Mouse (Mus musculus) left cerebral cortex, adult 6 months (tissue): ENCODE results near the gene Kpna6. TPM values are rescaled to one million over a fixed set of nuclear protein-coding genes. Genes with fewer than 3 reads are reported as not detected.

Source experiments
- long read RNA-seq, 2 experiments: library from polyadenylated mRNA; unstranded; transcript quantifications; one replicate each; pipeline ENCODE4 v2.0.0; 2019 to 2020
- polyA plus RNA-seq: library from polyadenylated mRNA; unstranded; fragments of <200 nt; fragmentation: Nextera tagmentation; gene quantifications from 2 replicates; pipeline ENCODE4 v1.2.3, GENCODE M21; 2021

The Kpna6 gene
- 8.9 and 10.7 TPM in 2 replicates for polyA plus RNA-seq
- long read RNA-seq, experiment 1, full-length matches to known transcripts: 25 of 38 reads
- long read RNA-seq, experiment 1, partial matches to known transcripts: 2 of 38 reads
- long read RNA-seq, experiment 1, other reads (novel, unspliced or antisense): 11 of 38 reads
- long read RNA-seq, experiment 2, partial matches to known transcripts: 1 of 10 reads
- long read RNA-seq, experiment 2, other reads (novel, unspliced or antisense): 9 of 10 reads

DNA sequence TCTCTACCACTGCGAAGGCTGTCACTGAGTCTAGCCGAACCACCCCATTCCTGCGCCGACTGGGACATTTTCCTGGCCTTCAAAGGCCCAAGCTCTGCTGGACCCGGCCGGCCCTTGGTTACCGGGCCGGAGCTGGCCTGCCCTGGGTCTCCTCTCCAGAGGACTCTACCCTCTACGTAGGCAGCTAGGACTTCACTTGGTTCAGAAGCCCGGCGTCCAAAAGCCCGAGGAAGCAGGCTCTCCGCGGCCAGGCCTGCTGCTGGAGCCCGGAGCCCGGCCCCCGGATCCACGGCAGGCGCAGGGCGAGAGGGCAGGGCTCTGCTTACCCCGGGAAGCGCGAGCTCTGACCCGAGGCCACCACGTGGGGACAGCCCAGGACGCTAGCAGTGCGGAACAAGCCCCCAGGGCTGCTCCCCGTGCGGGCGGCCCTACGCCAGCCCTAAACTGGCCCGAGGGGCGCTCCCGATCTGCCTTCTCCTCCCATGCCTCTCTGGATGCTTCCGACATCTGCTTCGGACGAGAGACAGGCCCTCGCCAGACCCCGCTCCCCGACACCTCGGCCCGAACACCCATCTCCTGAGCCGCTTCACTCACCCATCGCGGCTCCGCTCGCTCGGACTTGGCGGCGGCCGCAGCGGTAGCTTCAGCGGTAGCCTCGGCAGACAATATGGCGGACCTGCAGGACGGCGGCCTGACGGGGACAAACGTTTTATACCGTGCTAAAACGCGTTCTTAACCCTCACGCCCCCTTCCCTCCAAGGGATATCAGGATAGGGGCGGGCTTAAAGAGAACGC lies at the start of gene Kpna6:
TSS of gene Kpna6 (minus strand) at position 685 of the 795 bp plus-strand sequence.

DNA sequence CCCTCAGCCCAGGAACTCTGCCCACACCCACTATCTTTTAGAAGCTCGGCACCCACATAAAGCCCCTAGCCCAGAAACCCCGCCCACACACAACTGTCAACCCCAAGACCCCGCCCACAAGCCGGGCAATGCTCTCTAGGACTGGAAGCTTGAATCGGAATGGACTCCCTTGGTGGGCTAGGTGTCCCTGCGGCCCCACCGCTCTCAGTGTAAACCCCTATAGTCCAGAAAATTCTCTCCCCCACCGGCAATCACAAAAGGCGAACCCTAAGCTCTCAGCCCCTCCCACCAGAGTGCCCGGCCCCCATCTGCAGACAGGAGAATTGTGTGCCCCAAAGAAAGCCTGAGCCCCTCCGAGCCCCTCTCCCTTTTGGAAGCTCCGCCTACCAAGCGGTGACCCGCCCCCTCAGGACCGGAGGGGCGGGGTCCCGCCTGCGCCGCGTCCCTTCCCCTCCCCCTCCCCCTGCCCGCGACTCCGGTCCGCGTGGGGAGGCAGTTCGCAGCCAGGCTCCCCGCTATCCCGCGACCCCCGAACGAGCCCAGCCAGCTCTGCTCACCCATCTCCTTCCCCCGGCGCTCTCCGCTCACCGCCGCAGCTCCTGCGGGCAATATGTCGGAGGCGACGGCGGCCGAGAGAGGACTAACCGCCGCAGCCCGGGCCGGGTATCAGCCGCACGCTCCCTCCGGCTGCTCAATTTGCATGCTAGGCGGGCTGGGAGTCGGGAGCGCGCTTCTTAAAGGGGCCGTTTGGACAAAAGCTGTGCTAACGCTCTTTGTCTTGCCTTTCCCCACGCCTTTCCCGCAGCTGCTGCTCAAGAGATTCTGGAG lies 23.8 kb upstream of the Kpna6 start, which contains the start of gene Tmem39b:
TSS of gene Tmem39b (minus strand) at position 681 of the 828 bp plus-strand sequence.

DNA sequence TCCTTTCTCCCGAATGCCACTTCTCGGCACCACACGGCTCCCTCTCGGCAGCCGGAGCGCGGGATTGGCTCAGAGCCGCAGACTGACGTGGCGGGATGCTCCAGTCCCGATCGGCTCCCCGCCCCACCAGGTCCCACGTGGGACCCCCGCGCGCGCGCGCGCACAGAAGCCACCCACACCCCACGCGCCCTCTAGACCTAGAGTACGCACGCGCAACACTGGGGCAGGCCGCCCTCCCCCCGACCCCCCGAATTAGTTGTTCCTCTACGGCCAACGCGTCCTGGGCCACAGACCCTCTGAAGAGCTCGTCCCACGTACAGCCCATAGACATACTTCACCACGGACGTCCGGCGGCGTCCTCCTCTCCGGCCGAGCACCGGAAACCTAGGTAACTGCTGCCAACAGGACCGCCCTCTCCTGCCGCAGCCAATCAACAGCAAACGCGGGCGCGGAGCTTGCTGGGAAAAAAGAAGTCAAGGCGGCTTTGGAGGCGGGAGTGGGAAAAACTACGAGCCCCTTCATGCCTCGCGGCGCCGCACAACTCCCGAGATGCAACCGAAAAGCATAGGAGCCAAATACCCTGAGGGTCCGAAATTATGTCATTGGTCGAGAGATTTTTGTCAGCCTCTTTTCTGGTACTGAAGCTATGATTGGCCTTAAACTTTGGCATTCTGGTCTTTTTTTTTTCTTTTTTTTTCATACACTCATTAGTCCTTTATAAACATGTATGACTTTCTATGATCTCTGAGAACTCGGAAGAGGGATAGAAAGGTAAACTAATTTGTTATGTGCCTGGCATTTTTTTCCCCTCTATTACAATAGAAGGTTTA lies 31.7 kb downstream of the Kpna6 start, which contains the start of gene Txlna:
TSS of gene Txlna (minus strand) at position 428 of the 830 bp plus-strand sequence.

GRCm38 (mm10) chr4:129623681-129624091 lies 48.9 kb downstream of the Kpna6 start, which contains the start of gene Ccdc28b:
Gene Ccdc28b, minus strand, starts transcription at chr4:129623947.

GRCm38 (mm10) chr4:129618786-129619691 lies 53.5 kb downstream of the Kpna6 start, which contains the start of gene Iqcc:
Gene Iqcc, minus strand, starts transcription at chr4:129619099.

DNA sequence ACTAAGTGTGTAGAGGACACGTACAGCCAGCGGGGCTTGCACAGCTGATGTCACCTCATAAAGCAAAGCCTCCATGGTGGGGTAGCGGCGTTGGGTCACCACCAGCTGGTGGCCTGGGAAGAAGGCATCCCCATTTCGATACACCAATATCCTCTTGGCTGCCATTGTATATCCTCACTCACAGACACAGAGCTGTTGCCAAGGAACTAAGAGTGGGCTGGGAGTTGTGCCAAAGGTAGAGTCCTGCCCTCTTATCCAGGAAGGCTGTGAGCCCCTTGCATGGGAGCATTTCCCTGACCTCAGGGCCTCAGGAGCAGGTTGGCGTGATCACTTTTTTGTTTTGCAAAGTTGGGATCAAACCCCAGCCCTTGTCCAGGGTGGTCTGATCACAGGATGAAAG lies 58.5 kb downstream of the Kpna6 start, which contains the start of gene Dcdc2b:
TSS of gene Dcdc2b (minus strand) at position 165 of the 400 bp plus-strand sequence.

GRCm38 (mm10) chr4:129600233-129601158 lies 72.1 kb downstream of the Kpna6 start, which contains the start of the genes Eif3i and Tmem234:
Gene Eif3i, minus strand, starts transcription at chr4:129600648.
Gene Tmem234, plus strand, starts transcription at chr4:129600668.

Other genes starting within 250 kb of the Kpna6 start
- 1.7 and 2.1 TPM in 2 replicates for gene Zbtb8b, start 231.9 kb downstream of the Kpna6 start, polyA plus RNA-seq
- 10.7 and 16.6 TPM in 2 replicates for gene Bsdc1, start 211.2 kb downstream of the Kpna6 start, polyA plus RNA-seq
- not detected in 2 replicates for gene Tssk3, start 181.7 kb downstream of the Kpna6 start, polyA plus RNA-seq
- gene Fam229a, start 181.6 kb downstream of the Kpna6 start, polyA plus RNA-seq: 0.79 and 1.7 TPM in 2 replicates
- gene Marcksl1, start 159.2 kb downstream of the Kpna6 start, polyA plus RNA-seq: 21.0 and 51.8 TPM in 2 replicates
- gene Hdac1, start 130.1 kb downstream of the Kpna6 start, polyA plus RNA-seq: 14.8 and 17.3 TPM in 2 replicates
- gene Lck, start 99.1 kb downstream of the Kpna6 start, polyA plus RNA-seq: 1.9 and 2.3 TPM in 2 replicates
- 1.2 and 2.0 TPM in 2 replicates for gene Fam167b, start 94.2 kb downstream of the Kpna6 start, polyA plus RNA-seq
- gene Eif3i, start 72.1 kb downstream of the Kpna6 start, polyA plus RNA-seq: 253 and 304 TPM in 2 replicates
- gene Tmem234, start 72.1 kb downstream of the Kpna6 start, polyA plus RNA-seq: 192 and 235 TPM in 2 replicates
- 3.3 and 4.0 TPM in 2 replicates for gene Dcdc2b, start 58.5 kb downstream of the Kpna6 start, polyA plus RNA-seq
- 28.3 and 34.4 TPM in 2 replicates for gene Iqcc, start 53.7 kb downstream of the Kpna6 start, polyA plus RNA-seq
- gene Ccdc28b, start 48.8 kb downstream of the Kpna6 start, polyA plus RNA-seq: 30.0 and 36.6 TPM in 2 replicates
- 15.0 and 16.5 TPM in 2 replicates for gene Txlna, start 31.7 kb downstream of the Kpna6 start, polyA plus RNA-seq
- gene Tmem39b, start 24.1 kb upstream of the Kpna6 start, polyA plus RNA-seq: 6.0 and 13.0 TPM in 2 replicates
- gene Khdrbs1, start 69.5 kb upstream of the Kpna6 start, polyA plus RNA-seq: 22.8 and 56.9 TPM in 2 replicates
- 125 and 264 TPM in 2 replicates for gene Ptp4a2, start 138.5 kb upstream of the Kpna6 start, polyA plus RNA-seq